Mouse (Mus musculus) small intestine, adult 10 weeks (tissue): ENCODE data around the gene Lin28a. TPM values are rescaled to one million over a fixed set of nuclear protein-coding genes. Genes with fewer than 3 reads are reported as not detected.

Experiments
- polyA plus RNA-seq: library from polyadenylated mRNA; stranded (reverse); fragments of 350-450 nt; fragmentation: Illumina TruSeq; extraction: RNeasy Lipid Tissue Mini Kit (QIAGEN cat#74804); gene quantifications from one replicate; pipeline ENCODE4 v1.2.3, GENCODE M21; 2014; ENCODE audit warnings: low replicate concordance

The Lin28a gene
- not detected for polyA plus RNA-seq

DNA sequence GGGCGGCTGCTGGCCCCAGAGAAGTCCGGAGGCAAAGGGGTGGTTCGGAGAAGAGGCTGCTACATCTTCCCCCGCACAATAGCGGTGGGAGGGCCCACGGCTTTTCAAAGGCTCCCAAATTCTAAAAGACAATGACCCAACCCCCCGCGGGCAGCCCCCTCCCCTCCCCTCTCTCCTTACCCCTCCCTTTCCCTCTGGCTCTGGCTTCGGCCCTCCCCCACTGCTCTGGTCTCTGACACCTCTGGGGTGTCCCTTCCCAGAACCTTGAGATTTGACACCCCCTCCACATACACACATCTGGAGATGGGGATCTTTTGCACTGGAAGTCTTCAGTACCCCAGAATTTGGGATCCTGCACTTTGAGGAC lies at the start of gene Lin28a:
TSS of gene Lin28a (minus strand) at position 63 of the 367 bp plus-strand sequence.

DNA sequence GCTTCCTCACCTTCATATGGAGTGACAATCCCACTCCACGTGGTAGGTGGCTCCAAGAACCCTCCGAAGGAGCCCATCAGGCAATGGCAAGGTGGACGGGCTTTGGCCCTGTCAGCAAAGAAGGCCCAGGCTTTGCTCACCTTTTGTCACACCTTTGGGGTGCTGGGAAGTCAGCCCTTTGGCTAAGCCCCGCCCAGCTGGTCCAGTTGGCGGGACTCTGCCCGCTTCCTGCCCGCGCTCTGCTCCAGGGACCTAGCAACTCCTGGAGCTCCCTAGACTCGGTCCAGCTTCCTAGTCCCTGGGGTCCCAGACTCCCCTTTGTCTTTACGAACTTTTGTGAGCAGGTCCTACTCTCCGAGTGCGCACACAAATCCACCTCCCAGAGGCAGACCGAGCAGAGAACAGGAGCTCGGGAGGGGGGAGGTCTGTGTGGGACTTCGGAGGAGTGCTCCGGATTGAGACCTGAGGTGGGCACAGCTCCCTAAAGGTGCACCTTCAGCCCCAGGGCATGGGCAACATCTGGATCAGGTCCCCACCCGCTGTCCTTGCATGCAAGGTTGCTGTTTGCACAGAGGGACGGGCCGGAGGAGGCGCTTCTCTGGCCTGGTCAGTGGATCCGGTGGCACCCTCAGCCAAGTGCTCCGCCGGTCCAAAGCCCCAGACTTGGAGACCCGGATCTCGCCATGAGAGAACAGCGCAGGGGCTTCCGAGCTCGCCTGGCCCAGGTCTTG lies 41.7 kb upstream of the Lin28a start, which contains the start of gene Crybg2:
TSS of gene Crybg2 (plus strand) at position 681 of the 731 bp plus-strand sequence.

DNA sequence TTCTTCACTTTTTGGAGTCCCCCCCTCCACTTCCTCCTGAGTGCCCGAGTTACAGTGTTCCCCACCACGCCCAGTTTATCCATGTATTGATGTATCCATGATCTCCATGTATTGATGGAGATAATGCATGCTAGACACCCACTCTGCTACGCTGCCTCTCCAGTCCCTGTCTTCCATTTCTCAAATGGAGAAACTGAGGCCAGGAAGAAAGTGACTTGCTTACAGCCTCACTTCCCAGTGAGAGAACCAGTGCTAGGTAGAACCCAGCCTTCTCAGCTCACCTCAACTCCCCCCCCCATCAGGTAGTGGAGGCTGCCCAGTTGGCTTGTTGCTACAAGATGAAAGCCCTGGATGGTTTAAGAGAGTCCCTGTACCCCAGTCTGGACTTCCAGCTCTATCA lies 34.9 kb upstream of the Lin28a start, which contains the start of gene Zfp683:
TSS of gene Zfp683 (plus strand) at position 301 of the 400 bp plus-strand sequence.

DNA sequence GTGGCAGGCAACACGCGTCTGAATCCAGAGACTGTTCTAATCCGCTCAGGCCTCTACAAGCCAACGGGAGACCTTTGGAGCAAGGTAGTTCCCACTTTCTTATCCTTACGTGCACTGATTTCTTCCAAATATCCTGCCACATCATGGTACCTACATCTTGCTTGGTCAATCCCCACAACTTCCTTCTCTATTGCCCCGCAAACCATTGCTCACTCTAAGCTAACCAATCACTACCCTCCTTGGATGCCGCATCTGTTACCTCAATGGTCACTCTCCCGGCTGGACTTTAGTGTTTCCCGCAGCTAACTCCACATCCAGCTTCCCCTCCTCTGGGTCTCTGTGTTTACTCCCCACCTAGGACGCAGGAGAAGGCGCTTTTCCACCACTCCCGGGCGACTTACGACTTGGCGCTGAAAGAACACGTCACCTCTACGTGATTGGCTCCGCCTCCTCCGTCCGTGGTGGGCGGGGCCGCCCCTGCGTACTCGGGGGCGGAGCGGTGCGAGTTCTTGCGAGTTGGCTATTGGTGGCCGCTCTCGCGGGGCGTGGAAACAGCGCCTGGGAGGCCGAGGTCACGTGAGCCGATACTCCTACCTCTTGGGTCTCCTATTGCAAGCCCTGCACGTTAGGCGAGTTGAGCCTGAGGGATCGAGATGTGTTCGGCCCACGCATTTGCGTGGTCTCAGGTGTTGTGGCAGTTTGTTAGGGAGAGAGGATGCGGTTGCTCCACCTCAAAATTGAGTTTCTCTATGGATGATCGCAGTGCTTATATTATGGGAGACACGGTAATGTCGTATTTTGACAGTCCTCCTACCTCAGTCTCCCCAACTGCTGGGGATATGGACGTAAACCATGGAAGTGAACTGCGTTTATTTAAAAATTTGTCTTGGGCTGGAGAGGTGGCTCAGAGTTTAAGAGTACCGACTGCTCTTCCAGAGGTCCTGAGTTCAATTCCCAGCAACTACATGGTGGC lies 17.9 kb downstream of the Lin28a start, which contains the start of gene Dhdds:
TSS of gene Dhdds (minus strand) at position 453 of the 973 bp plus-strand sequence.

DNA sequence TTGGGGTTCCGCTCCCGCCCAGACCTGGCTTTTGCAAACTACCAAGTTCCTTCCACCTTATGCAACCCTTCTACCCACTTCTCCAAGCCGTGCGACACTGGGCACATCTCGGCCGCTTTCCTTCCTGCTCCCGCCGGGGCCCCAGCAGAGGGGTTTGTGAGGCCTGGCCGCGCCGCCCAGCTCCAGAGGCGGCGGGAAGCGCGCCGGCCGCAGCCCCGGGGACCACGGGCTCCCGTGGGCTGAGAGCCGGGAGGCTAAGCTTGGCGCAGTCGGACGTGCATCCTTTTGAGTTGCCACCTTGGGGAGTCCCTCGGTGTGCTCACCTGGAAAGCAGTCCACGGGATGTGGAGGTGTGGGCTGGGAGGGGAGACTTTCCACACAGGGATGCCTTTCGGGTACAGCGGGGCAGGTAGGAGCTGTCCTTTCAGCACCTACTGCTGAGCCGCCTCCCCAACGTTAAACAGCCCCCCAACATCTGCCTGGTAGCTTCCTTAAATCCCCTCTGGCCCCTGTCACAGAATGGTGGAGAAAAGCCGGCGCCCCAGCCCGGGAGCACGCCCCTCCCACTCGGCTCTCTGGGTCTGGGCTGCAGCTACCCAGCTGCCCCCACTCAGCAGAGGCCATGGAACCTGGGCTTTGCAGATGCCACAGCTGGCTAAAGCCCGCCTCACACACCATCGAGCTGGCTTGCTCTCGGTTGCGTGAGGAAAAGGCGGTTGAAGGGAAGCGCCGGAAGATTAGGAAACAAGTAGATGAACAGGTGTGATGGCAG lies 50.3 kb downstream of the Lin28a start, which contains the start of gene Hmgn2:
TSS of gene Hmgn2 (minus strand) at position 501 of the 772 bp plus-strand sequence.

Other genes starting within 250 kb of the Lin28a start
- gene Rps6ka1, start 131.0 kb downstream of the Lin28a start, polyA plus RNA-seq, result 11.8 TPM
- 296 TPM for gene Hmgn2, start 50.2 kb downstream of the Lin28a start, polyA plus RNA-seq
- 10.2 TPM for gene Dhdds, start 17.9 kb downstream of the Lin28a start, polyA plus RNA-seq
- not detected for gene Zfp683, start 35.0 kb upstream of the Lin28a start, polyA plus RNA-seq
- gene Crybg2, start 42.0 kb upstream of the Lin28a start, polyA plus RNA-seq, result 4.2 TPM
- gene Cd52, start 76.2 kb upstream of the Lin28a start, polyA plus RNA-seq, result 51.9 TPM
- gene Ubxn11, start 83.7 kb upstream of the Lin28a start, polyA plus RNA-seq, result not detected
- gene Sh3bgrl3, start 109.9 kb upstream of the Lin28a start, polyA plus RNA-seq, result 1.7 TPM
- 3.7 TPM for gene Cep85, start 168.3 kb upstream of the Lin28a start, polyA plus RNA-seq
- gene Gm7534, start 184.2 kb upstream of the Lin28a start, polyA plus RNA-seq, result not detected
- gene Catsper4, start 208.5 kb upstream of the Lin28a start, polyA plus RNA-seq, result not detected
- 1.0 TPM for gene Cnksr1, start 219.6 kb upstream of the Lin28a start, polyA plus RNA-seq
- gene E130218I03Rik, start 224.8 kb upstream of the Lin28a start, polyA plus RNA-seq, result not detected
- 0.22 TPM for gene Zfp593, start 226.8 kb upstream of the Lin28a start, polyA plus RNA-seq
- gene Gm30191, start 228.1 kb upstream of the Lin28a start, polyA plus RNA-seq, result not detected
- not detected for gene Grrp1, start 235.3 kb upstream of the Lin28a start, polyA plus RNA-seq